Mouse (Mus musculus) C2C12 (cell line): ENCODE results near the gene Bcl2l15. TPM values are rescaled to one million over a fixed set of nuclear protein-coding genes. Genes with fewer than 3 reads are reported as not detected.
"Not testable (repeated sequence)": the region's sequence is repeated elsewhere in the genome, so short reads cannot be mapped to it uniquely, and the experiment has no call there.

Experiments used
- H3K27me3 ChIP-seq: one replicate; pipeline ENCODE4 v1.6.1; 2011; ENCODE audit not compliant: control insufficient read depth, insufficient read depth, insufficient read length
- H3K36me3 ChIP-seq: one replicate; pipeline ENCODE4 v1.6.1; 2011; ENCODE audit not compliant: control insufficient read depth, insufficient read depth
- H3K4me3 ChIP-seq: one replicate; pipeline ENCODE4 v1.5.1; 2011; ENCODE audit warnings: mild to moderate bottlenecking, control low read depth; ENCODE audit not compliant: poor library complexity, insufficient read depth, severe bottlenecking
- H3K79me2 ChIP-seq: one replicate; pipeline ENCODE4 v1.6.1; 2011; ENCODE audit not compliant: control insufficient read depth, insufficient read depth
- H3K79me3 ChIP-seq: one replicate; pipeline ENCODE4 v1.6.1; 2011; ENCODE audit warnings: low read depth, control low read depth
- H3ac ChIP-seq: one replicate; pipeline ENCODE3; 2011; ENCODE audit warnings: low read depth; ENCODE audit not compliant: control insufficient read depth, insufficient read length
- CEBPB ChIP-seq: IDR thresholded peaks from one replicate; pipeline ENCODE4 v1.6.1; 2011; ENCODE audit warnings: low read depth, mild to moderate bottlenecking, control low read depth, moderate library complexity
- CTCF ChIP-seq: IDR thresholded peaks from one replicate; pipeline ENCODE4 v1.5.1; 2011; ENCODE audit not compliant: control insufficient read depth, insufficient read depth, insufficient read length
- FOSL1 ChIP-seq: IDR thresholded peaks from one replicate; pipeline ENCODE4 v1.8.0; 2011; ENCODE audit warnings: mild to moderate bottlenecking, low read length; ENCODE audit not compliant: poor library complexity, insufficient read depth, severe bottlenecking
- MAX ChIP-seq: IDR thresholded peaks from one replicate; pipeline ENCODE4 v1.6.1; 2011; ENCODE audit warnings: mild to moderate bottlenecking, control low read depth
- MYOD1 ChIP-seq: IDR thresholded peaks from one replicate; pipeline ENCODE4 v1.6.1; 2011; ENCODE audit warnings: low read depth; ENCODE audit not compliant: control insufficient read depth, insufficient read length
- MYOG ChIP-seq: IDR thresholded peaks from one replicate; pipeline ENCODE4 v1.6.1; 2011; ENCODE audit not compliant: control insufficient read depth, insufficient read length; ENCODE audit errors: extremely low read depth
- USF1 ChIP-seq: IDR thresholded peaks from one replicate; pipeline ENCODE4 v1.6.1; 2011; ENCODE audit warnings: low read depth, mild to moderate bottlenecking, control low read depth, moderate library complexity
- polyA plus RNA-seq: library from polyadenylated mRNA; unstranded; fragments of >200 nt; fragmentation: generic; extraction: Trizol; gene quantifications from one replicate; pipeline ENCODE4 v1.2.1, GENCODE M21; 2012; ENCODE audit warnings: missing spikeins

Gene Bcl2l15
- polyA plus RNA-seq, 1 experiment: 0.37 TPM

GRCm38 (mm10) chr3:103835272-103835950 is 3.0 kb downstream of the Bcl2l15 start:
- H3ac ChIP-seq: no peak overlapping the region
- no peak for TF ChIP-seq MYOG
- no peak for TF ChIP-seq CTCF
- no peak for TF ChIP-seq MYOD1
- no peak for TF ChIP-seq USF1
- no peak for TF ChIP-seq MAX
- H3K4me3 ChIP-seq: no peak overlapping the region
- no peaks in the 10 kb centered on the region for H3K36me3 ChIP-seq
- no peaks in the 10 kb centered on the region for H3K79me3 ChIP-seq
- no peaks in the 10 kb centered on the region for H3K27me3 ChIP-seq
- H3K79me2 ChIP-seq: no peaks in the 10 kb centered on the region

GRCm38 (mm10) chr3:103835951-103836310 is 3.5 kb downstream of the Bcl2l15 start:
- Histone ChIP-seq H3K79me3 (no peaks in the 10 kb centered on the region), H3K36me3 (no peaks in the 10 kb centered on the region), H3ac (no peak overlapping the region), H3K79me2 (no peaks in the 10 kb centered on the region), H3K4me3 (no peak overlapping the region), H3K27me3 (no peaks in the 10 kb centered on the region)
- TF ChIP-seq FOSL1 (no peak), USF1 (no peak), MAX (no peak), CTCF (no peak), CEBPB (no peak)

- no peaks in the 10 kb centered on the region for H3K79me3 ChIP-seq
- H3ac ChIP-seq: no peak overlapping the region
- TF ChIP-seq MYOD1: no peak
- no peak for TF ChIP-seq FOSL1
- TF ChIP-seq USF1: no peak
- no peak for TF ChIP-seq MYOG
- TF ChIP-seq CTCF: no peak
- TF ChIP-seq MAX: no peak
- TF ChIP-seq CEBPB: no peak
- no peak overlapping the region for H3K4me3 ChIP-seq
- no peaks in the 10 kb centered on the region for H3K79me2 ChIP-seq
- no peaks in the 10 kb centered on the region for H3K27me3 ChIP-seq
- no peaks in the 10 kb centered on the region for H3K36me3 ChIP-seq
These were observed 4.1 kb downstream of the Bcl2l15 start for GRCm38 (mm10) chr3:103836453-103836852.

- Histone ChIP-seq H3K4me3 (no peak overlapping the region), H3ac (no peak overlapping the region), H3K27me3 (no peaks in the 10 kb centered on the region), H3K36me3 (no peaks in the 10 kb centered on the region), H3K79me2 (no peaks in the 10 kb centered on the region), H3K79me3 (no peaks in the 10 kb centered on the region)
- no peak for TF ChIP-seq CEBPB
- no peak for TF ChIP-seq FOSL1
- TF ChIP-seq CTCF: no peak
- no peak for TF ChIP-seq USF1
- TF ChIP-seq MAX: no peak
- TF ChIP-seq MYOD1: no peak
These were observed 7.3 kb downstream of the Bcl2l15 start for GRCm38 (mm10) chr3:103839711-103840110.

GRCm38 (mm10) chr3:103840195-103840594 is 7.8 kb downstream of the Bcl2l15 start:
- H3K79me2 ChIP-seq, H3K79me3 ChIP-seq, H3K27me3 ChIP-seq, H3K36me3 ChIP-seq, H3ac ChIP-seq, H3K4me3 ChIP-seq: not testable (repeated sequence)

GRCm38 (mm10) chr3:103840946-103841345 is 8.5 kb downstream of the Bcl2l15 start:
- not testable (repeated sequence) for H3K4me3 ChIP-seq, H3K79me2 ChIP-seq, H3ac ChIP-seq, H3K36me3 ChIP-seq, H3K27me3 ChIP-seq, H3K79me3 ChIP-seq
